Mouse (Mus musculus) lung, adult 2 months (tissue): ENCODE measurements around the gene Erich6b.

Experiments used
- CTCF ChIP-seq: fragments of 200-500 bp; IDR thresholded peaks from 2 replicates; pipeline ENCODE4 v1.5.1; 2011; ENCODE audit warnings: mild to moderate bottlenecking, low read length, control low read depth; ENCODE audit not compliant: insufficient read depth
- POLR2A ChIP-seq: fragments of 200-500 bp; IDR thresholded peaks from 2 replicates; pipeline ENCODE4 v1.6.1; 2011; ENCODE audit warnings: low read depth, mild to moderate bottlenecking, control low read depth, low read length, borderline replicate concordance; ENCODE audit errors: extremely low read depth

- TF ChIP-seq POLR2A (no peak), CTCF (no peak)
These were observed 3.4 kb downstream of the Erich6b start for GRCm38 (mm10) chr14:75645461-75645860.
